Mouse (Mus musculus) sigmoid colon, adult 10 weeks (tissue): Measurements from ENCODE around the gene Mysm1. TPM values are rescaled to one million over a fixed set of nuclear protein-coding genes. Genes with fewer than 3 reads are reported as not detected.

ENCODE experiments used
- polyA plus RNA-seq: library from polyadenylated mRNA; stranded (reverse); fragments of 350-450 nt; fragmentation: Illumina TruSeq; extraction: RNeasy Lipid Tissue Mini Kit (QIAGEN cat#74804); gene quantifications from one replicate; pipeline ENCODE4 v1.2.3, GENCODE M21; 2014; ENCODE audit warnings: low read depth, low replicate concordance

Mysm1 gene
- polyA plus RNA-seq: 48.0 TPM

GRCm38 (mm10) chr4:94978590-94979499 is at the start of gene Mysm1:
TSS of gene Mysm1 (minus strand) at chr4:94979100.

GRCm38 (mm10) chr4:94928743-94929142 is 50.2 kb downstream of the Mysm1 start, which contains the start of gene Eqtn:
TSS of gene Eqtn (minus strand) at chr4:94928843.

Other genes starting within 250 kb of the Mysm1 start
- gene Tek, start 239.8 kb downstream of the Mysm1 start, polyA plus RNA-seq: 10.1 TPM
- 0.69 TPM for gene Eqtn, start 50.3 kb downstream of the Mysm1 start, polyA plus RNA-seq
- 53.1 TPM for gene Jun, start 73.1 kb upstream of the Mysm1 start, polyA plus RNA-seq